Mouse (Mus musculus) spleen, adult 10 weeks (tissue): ENCODE data around the gene Kera. TPM values are rescaled to one million over a fixed set of nuclear protein-coding genes. Genes with fewer than 3 reads are reported as not detected.

Source experiments
- polyA plus RNA-seq: library from polyadenylated mRNA; stranded (reverse); fragments of 350-450 nt; fragmentation: Illumina TruSeq; extraction: RNeasy Lipid Tissue Mini Kit (QIAGEN cat#74804); gene quantifications from one replicate; pipeline ENCODE4 v1.2.3, GENCODE M21; 2015; ENCODE audit warnings: low replicate concordance; ENCODE audit not compliant: insufficient read depth

Kera gene
- not detected for polyA plus RNA-seq

GRCm38 (mm10) chr10:97606579-97606978 lies at the start of gene Kera:
Kera (plus strand) TSS chr10:97606879.

DNA sequence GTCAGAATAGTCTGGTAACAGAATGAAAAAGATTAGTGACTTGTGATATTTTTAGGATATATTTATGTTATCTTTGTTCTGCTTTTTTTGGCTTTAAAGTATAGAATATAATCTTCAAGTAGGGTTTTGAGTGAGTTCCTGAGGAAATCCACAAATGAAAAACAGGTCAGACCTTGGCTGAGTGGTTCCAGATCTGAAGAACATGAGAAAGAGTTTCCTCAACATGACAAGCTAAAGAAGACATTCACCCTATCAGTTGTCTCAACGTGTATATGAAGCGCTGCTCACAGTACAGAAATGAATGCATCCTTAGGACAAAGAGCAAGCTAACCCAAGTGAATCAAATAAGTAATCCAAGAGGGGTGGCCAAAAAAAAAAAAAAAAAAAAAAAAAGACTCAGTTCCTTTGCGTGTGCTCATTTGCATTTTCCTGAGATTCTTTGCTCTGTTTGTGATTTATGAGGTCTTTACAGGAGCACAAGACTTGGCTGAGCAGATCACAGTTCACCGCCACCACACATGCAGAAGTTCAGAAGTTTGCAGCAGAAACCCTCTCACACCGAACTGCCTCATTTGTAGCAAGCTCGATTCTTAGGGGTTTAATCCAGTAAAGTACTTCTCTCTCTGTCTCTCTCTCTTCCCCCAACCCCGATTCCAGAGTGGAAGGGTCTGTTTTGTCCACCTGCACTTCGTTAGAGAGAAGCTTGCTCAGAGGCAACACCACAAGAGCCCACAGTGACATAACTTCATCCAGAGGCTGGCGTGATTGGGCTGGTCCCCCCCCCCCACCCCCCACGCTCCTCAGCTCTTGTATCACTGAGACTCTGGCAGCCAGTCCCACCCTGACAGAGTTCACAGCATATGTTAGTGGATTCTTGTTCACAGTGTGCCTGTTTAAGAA lies 41.5 kb upstream of the Kera start, which contains the start of gene Lum:
Lum (plus strand) TSS at position 172 of the 900 bp plus-strand sequence.

GRCm38 (mm10) chr10:97643768-97644167 lies 37.1 kb downstream of the Kera start, which contains the start of gene Epyc:
Epyc (plus strand) TSS chr10:97644068.

Other genes with a start within 250 kb of the Kera start
- 94.7 TPM for gene Dcn, start 127.3 kb upstream of the Kera start, polyA plus RNA-seq
- 1.6 TPM for gene Lum, start 41.8 kb upstream of the Kera start, polyA plus RNA-seq
- not detected for gene Epyc, start 37.2 kb downstream of the Kera start, polyA plus RNA-seq
- gene Ccer1, start 86.2 kb downstream of the Kera start, polyA plus RNA-seq: not detected
- not detected for gene C030005K15Rik, start 119.9 kb downstream of the Kera start, polyA plus RNA-seq